Comparison of ENCODE assay signal across 9 mouse cellular contexts in the genomic region with DNA sequence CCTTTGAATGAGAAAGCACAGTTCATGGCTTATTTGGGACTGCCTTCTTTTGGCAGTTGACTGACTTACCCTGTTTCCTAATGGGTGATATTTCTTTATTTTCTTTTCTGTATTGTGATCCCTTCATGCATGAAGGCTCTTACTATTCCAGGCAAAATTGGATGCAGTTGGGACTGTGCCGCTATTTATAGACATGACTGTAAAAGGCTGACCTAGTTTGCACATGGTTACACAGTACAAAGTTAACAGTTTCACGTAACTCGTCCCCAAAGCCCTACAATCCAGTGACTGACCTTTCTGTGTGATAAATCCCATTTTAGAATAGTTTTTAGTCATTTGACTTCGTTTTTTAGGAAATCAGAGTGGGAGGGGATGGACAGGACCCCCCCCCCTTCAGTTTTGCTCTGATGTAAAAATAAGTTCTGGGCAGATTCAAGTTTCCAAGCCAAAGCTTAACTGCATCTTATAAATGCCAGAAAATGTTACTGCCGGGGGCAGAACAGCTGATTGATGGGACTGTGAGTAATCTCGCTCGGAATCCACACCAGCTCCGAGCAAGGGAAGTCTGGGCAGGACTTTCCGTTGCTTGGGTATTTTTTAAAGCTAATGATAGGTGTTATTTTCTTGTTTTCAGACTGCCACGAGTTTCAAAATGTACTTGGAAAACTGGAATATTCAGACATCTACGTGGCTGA.
DNase-seq lines count a peak whose midpoint lies in the region; ATAC-seq and TF ChIP-seq lines count a peak whose summit lies in the region.
"Had no signal": no experiment of that assay in that cellular context is flagged by ENCODE, and none has a peak within 500 bp of the region (broad histone marks: within the 10 kb centered on the region; RNA-seq: fewer than 3 reads in every experiment).

No protein-coding gene starts in this region.

- no peak overlapping the region for H3K4me2 ChIP-seq in lung, embryonic 14.5 days
- H3K4me2 ChIP-seq in myocyte (ENCODE audit: low read depth) = peak overlapping the region; percentile 34
- no peak overlapping the region for H3K4me2 ChIP-seq in hindbrain, embryonic 12.5 days (replicated peaks)

- no peaks in the 10 kb centered on the region for H3K9me3 ChIP-seq in lung, embryonic 14.5 days (ENCODE audit: low read depth, low read length)
- H3K9me3 ChIP-seq in hindbrain, embryonic 12.5 days (replicated peaks) = no peaks in the 10 kb centered on the region

- no peak for TF ChIP-seq POLR2A in myocyte (IDR thresholded peaks at IDR 0.05; ENCODE audit: insufficient read length, low read depth)

- no peaks in the 10 kb centered on the region for H3K4me1 ChIP-seq in lung, embryonic 14.5 days (ENCODE audit: insufficient read depth)
- H3K4me1 ChIP-seq in hindbrain, embryonic 12.5 days = no peaks in the 10 kb centered on the region

- WGBS in lung, embryonic 14.5 days = 50% methylated on average over 11 of the region's 11 CpGs
- 77% methylated on average over 11 of the region's 11 CpGs for WGBS in hindbrain, embryonic 12.5 days

- DNase-seq in cerebellum, adult 9-10 months = peak; percentile 49
- DNase-seq in cerebellum, postnatal 4 days (ENCODE audit: low spot score in 2 of 2) = no peak
- peak; percentile 28 for DNase-seq in lung, embryonic 14.5 days
- DNase-seq in lung, adult 18-20 months = no peak
- DNase-seq in heart, adult 9 months (ENCODE audit: low spot score in 2 of 2) = peak; percentile 45 to 47
- DNase-seq in embryo, embryonic 10.5 days (ENCODE audit: low spot score) = no peak

- no peak for TF ChIP-seq CTCF in lung, embryonic 14.5 days (IDR thresholded peaks at IDR 0.05; ENCODE audit: low read depth)

- no peak for ATAC-seq in lung, embryonic 14.5 days (ENCODE audit: insufficient read depth)
- ATAC-seq in hindbrain, embryonic 12.5 days (ENCODE audit: low FRiP score) = no peak
- ATAC-seq: inflammation-experienced regulatory T-cells, adult 6 months had no signal

- no peaks in the 10 kb centered on the region for H3K36me3 ChIP-seq in lung, embryonic 14.5 days (ENCODE audit: insufficient read depth)
- no peaks in the 10 kb centered on the region for H3K36me3 ChIP-seq in myocyte (ENCODE audit: control insufficient read depth, insufficient read depth)
- no peaks in the 10 kb centered on the region for H3K36me3 ChIP-seq in hindbrain, embryonic 12.5 days

- H3K27ac ChIP-seq in lung, embryonic 14.5 days (ENCODE audit: low read depth) = peak overlapping the region; percentile 10; the same call in 1 of the 2 replicates
- no peak overlapping the region for H3K27ac ChIP-seq in hindbrain, embryonic 12.5 days

- no peak overlapping the region for H3ac ChIP-seq in myocyte (ENCODE audit: control insufficient read depth, insufficient read length)

- H3K4me3 ChIP-seq in lung, embryonic 14.5 days (ENCODE audit: low read depth, low read length) = no peak overlapping the region
- H3K4me3 ChIP-seq in myocyte = no peak overlapping the region
- no peak overlapping the region for H3K4me3 ChIP-seq in hindbrain, embryonic 12.5 days

- H3K9ac ChIP-seq in lung, embryonic 14.5 days = no peak overlapping the region
- no peak overlapping the region for H3K9ac ChIP-seq in hindbrain, embryonic 12.5 days

- no peaks in the 10 kb centered on the region for H3K27me3 ChIP-seq in lung, embryonic 14.5 days (ENCODE audit: insufficient read depth, low read length)
- H3K27me3 ChIP-seq in myocyte (ENCODE audit: control insufficient read depth, insufficient read depth, insufficient read length) = no peaks in the 10 kb centered on the region
- no peaks in the 10 kb centered on the region for H3K27me3 ChIP-seq in hindbrain, embryonic 12.5 days

- H3K79me2 ChIP-seq in myocyte (ENCODE audit: control insufficient read depth, insufficient read depth) = no peaks in the 10 kb centered on the region

TF ChIP-seq in myocyte, 11 proteins besides CTCF, POLR2A, EP300 and RAD21:
- TF ChIP-seq USF1 (IDR thresholded peaks at IDR 0.05; ENCODE audit: low read depth) (no peak), E2F4 (IDR thresholded peaks at IDR 0.05; ENCODE audit: insufficient read depth) (no peak), SRF (IDR thresholded peaks at IDR 0.05; ENCODE audit: control insufficient read depth, insufficient read length, low read depth) (no peak), MAX (IDR thresholded peaks at IDR 0.05; ENCODE audit: low read depth) (no peak), MYOD1 (IDR thresholded peaks at IDR 0.05; ENCODE audit: control insufficient read depth in 1 of 3, insufficient read length in 2 of 3, low read depth in 2 of 3) (peak in 1 of 3 experiments; percentile 13), REST (IDR thresholded peaks at IDR 0.05; ENCODE audit: insufficient read depth, insufficient read length) (no peak), POLR2AphosphoS2 (IDR thresholded peaks at IDR 0.05; ENCODE audit: insufficient read length, low read depth) (no peak), TCF3 (IDR thresholded peaks at IDR 0.05; ENCODE audit: insufficient read length, low read depth) (no peak), TCF12 (IDR thresholded peaks at IDR 0.05; ENCODE audit: insufficient read depth, poor library complexity, severe bottlenecking) (no peak), MYOG (IDR thresholded peaks at IDR 0.05; ENCODE audit: control insufficient read depth in 1 of 3, insufficient read depth in 1 of 3, insufficient read length in 2 of 3, low read depth in 2 of 3) (peak in 1 of 3 experiments; percentile 39), CEBPB (IDR thresholded peaks at IDR 0.05; ENCODE audit: insufficient read depth, poor library complexity, severe bottlenecking) (no peak)

Comparison
In these comparisons a context has a peak if more than half of its experiments do, and no peak if none do; other contexts are left out.
1. DNase-seq: peak in cerebellum, adult 9-10 months (single experiment), lung, embryonic 14.5 days (single experiment) and heart, adult 9 months (2 of 2); none in cerebellum, postnatal 4 days (0 of 2), lung, adult 18-20 months (0 of 2) and embryo, embryonic 10.5 days (single experiment).